Mouse (Mus musculus) stomach, postnatal 0 days (tissue): Measurements from ENCODE around the gene H3f3a.

Experiments
- CTCF ChIP-seq: IDR thresholded peaks from 2 replicates; pipeline ENCODE4 v1.5.1; 2016; ENCODE audit warnings: antibody characterized with exemption, low read depth, mild to moderate bottlenecking, moderate library complexity
- EP300 ChIP-seq: optimal IDR thresholded peaks from 2 replicates; pipeline ENCODE3; 2016; ENCODE audit warnings: antibody characterized with exemption

GRCm38 (mm10) chr1:180772291-180772690 is 41.5 kb downstream of the H3f3a start:
- TF ChIP-seq EP300 = no peak
- no peak for TF ChIP-seq CTCF
